Mouse (Mus musculus): ENCODE measurements around the gene Neu1.

- TF ChIP-seq CTCF (IDR thresholded peaks at IDR 0.05; ENCODE audit: low read depth, low read length) (no peak), GATA1 (IDR thresholded peaks at IDR 0.05; ENCODE audit: borderline replicate concordance, low read length) (no peak)
Observed at GRCm38 (mm10) chr17:34887942-34888341, 43.1 kb upstream of the Neu1 start.
